Mouse (Mus musculus) CH12.LX (cell line): ENCODE measurements around the gene Mrps18b. TPM values are rescaled to one million over a fixed set of nuclear protein-coding genes. Genes with fewer than 3 reads are reported as not detected.

Experiments
- DNase-seq: peaks from one replicate; pipeline ENCODE4 v3.0.0-alpha.2; 2013; ENCODE audit errors: extremely low read depth
- H3K27ac ChIP-seq: 2 replicates; pipeline ENCODE4 v1.5.1; 2012; ENCODE audit warnings: low read depth, mild to moderate bottlenecking, control low read depth, moderate library complexity; ENCODE audit not compliant: insufficient read depth
- H3K27me3 ChIP-seq: replicated peaks from 2 replicates; pipeline ENCODE3; 2012; ENCODE audit warnings: inconsistent platforms
- H3K36me3 ChIP-seq, 2 experiments: replicated peaks in 1 of 2; 2 replicates each; pipeline versions ENCODE3 to v1.6.1; 2012; ENCODE audit warnings: inconsistent platforms in 1 of 2, low read length in 1 of 2, mild to moderate bottlenecking in 1 of 2, mixed read lengths in 1 of 2, moderate library complexity in 1 of 2; ENCODE audit not compliant: control insufficient read depth in 1 of 2, insufficient read depth in 1 of 2
- H3K4me1 ChIP-seq, 2 experiments: 2 replicates each; pipeline ENCODE4 v1.6.1; 2012; ENCODE audit warnings: inconsistent platforms in 1 of 2, moderate library complexity in 1 of 2; ENCODE audit not compliant: insufficient read depth in 2 of 2, control insufficient read depth in 1 of 2
- H3K4me2 ChIP-seq: 2 replicates; pipeline ENCODE4 v1.6.1; 2012; ENCODE audit warnings: low read depth, mild to moderate bottlenecking, control low read depth; ENCODE audit not compliant: poor library complexity, insufficient read depth, severe bottlenecking
- H3K4me3 ChIP-seq, 3 experiments: fragments of 150-350 bp in 1 of 3; sonication (generic) in 1 of 3; replicated peaks in 1 of 3; 2 replicates each; pipeline versions ENCODE3 to v1.5.1; 2011 to 2012; ENCODE audit warnings: low read depth in 2 of 3, low read length in 2 of 3, mild to moderate bottlenecking in 2 of 3, moderate library complexity in 2 of 3, control low read depth in 1 of 3, improper control_type of control experiment in 1 of 3, inconsistent platforms in 1 of 3, mixed read lengths in 1 of 3; ENCODE audit not compliant: poor library complexity in 1 of 3
- H3K79me2 ChIP-seq: replicated peaks from 2 replicates; pipeline ENCODE4 v1.6.1; 2012; ENCODE audit warnings: mild to moderate bottlenecking, moderate library complexity; ENCODE audit not compliant: control insufficient read depth, poor library complexity, insufficient read depth, severe bottlenecking; ENCODE audit errors: extremely low read depth
- H3K9ac ChIP-seq: 2 replicates; pipeline ENCODE4 v1.6.1; 2012; ENCODE audit warnings: low read depth, mild to moderate bottlenecking, control low read depth, moderate library complexity; ENCODE audit not compliant: insufficient read depth
- H3K9me3 ChIP-seq: replicated peaks from 2 replicates; pipeline ENCODE3; 2012; ENCODE audit warnings: low read length, inconsistent platforms, mixed read lengths
- CHD2 ChIP-seq: IDR thresholded peaks from 2 replicates; pipeline ENCODE4 v1.6.1; 2011; ENCODE audit warnings: low read length, improper control_type of control experiment
- CTCF ChIP-seq, 2 experiments: IDR thresholded peaks in 1 of 2; conservative IDR thresholded peaks in 1 of 2; 2 replicates each; pipeline ENCODE4 v1.5.1; 2011 to 2012; ENCODE audit warnings: low read depth in 2 of 2, low read length in 2 of 2, improper control_type of control experiment in 1 of 2, inconsistent platforms in 1 of 2, mild to moderate bottlenecking in 1 of 2, moderate library complexity in 1 of 2
- ELF1 ChIP-seq: IDR thresholded peaks from 2 replicates; pipeline ENCODE4 v1.6.1; 2014; ENCODE audit warnings: low read depth, mild to moderate bottlenecking, inconsistent platforms, low read length, improper control_type of control experiment
- IRF4 ChIP-seq: IDR thresholded peaks from 2 replicates; pipeline ENCODE4 v1.6.1; 2014; ENCODE audit warnings: low read depth, mild to moderate bottlenecking, inconsistent platforms, low read length, improper control_type of control experiment
- JUN ChIP-seq: IDR thresholded peaks from 2 replicates; pipeline ENCODE4 v1.6.1; 2011; ENCODE audit warnings: low read depth, mild to moderate bottlenecking, low read length, improper control_type of control experiment, moderate library complexity; ENCODE audit not compliant: insufficient read depth
- JUND ChIP-seq: conservative IDR thresholded peaks from 2 replicates; pipeline ENCODE4 v1.6.1; 2011; ENCODE audit warnings: low read depth, low read length, improper control_type of control experiment
- MAFK ChIP-seq: IDR thresholded peaks from 2 replicates; pipeline ENCODE4 v1.6.1; 2011; ENCODE audit warnings: low read length, improper control_type of control experiment; ENCODE audit not compliant: insufficient replicate concordance
- MAZ ChIP-seq: IDR thresholded peaks from 2 replicates; pipeline ENCODE4 v1.6.1; 2012; ENCODE audit warnings: low read depth, mild to moderate bottlenecking, inconsistent platforms, low read length, improper control_type of control experiment, moderate library complexity
- MEF2A ChIP-seq: IDR thresholded peaks from 2 replicates; pipeline ENCODE4 v1.6.1; 2014; ENCODE audit warnings: low read depth, mild to moderate bottlenecking, inconsistent platforms, low read length, improper control_type of control experiment, borderline replicate concordance
- PAX5 ChIP-seq: IDR thresholded peaks from 2 replicates; pipeline ENCODE4 v1.6.1; 2012; ENCODE audit warnings: low read length, inconsistent platforms, mixed read lengths
- POLR2A ChIP-seq: IDR thresholded peaks from 2 replicates; pipeline ENCODE4 v1.6.1; 2011; ENCODE audit warnings: low read depth, mild to moderate bottlenecking, improper control_type of control experiment, low read length
- POLR2AphosphoS2 ChIP-seq: IDR thresholded peaks from 2 replicates; pipeline ENCODE4 v1.6.1; 2011; ENCODE audit warnings: low read depth, low read length, improper control_type of control experiment
- RCOR1 ChIP-seq: conservative IDR thresholded peaks from 2 replicates; pipeline ENCODE4 v1.6.1; 2012; ENCODE audit warnings: low read depth, mild to moderate bottlenecking, inconsistent platforms, low read length, improper control_type of control experiment
- SIN3A ChIP-seq: IDR thresholded peaks from 2 replicates; pipeline ENCODE4 v1.6.1; 2012; ENCODE audit warnings: low read length, improper control_type of control experiment, inconsistent platforms
- TBP ChIP-seq: conservative IDR thresholded peaks from 2 replicates; pipeline ENCODE4 v1.6.1; 2011; ENCODE audit warnings: low read depth, low read length, improper control_type of control experiment
- UBTF ChIP-seq: IDR thresholded peaks from 2 replicates; pipeline ENCODE4 v1.6.1; 2012; ENCODE audit warnings: low read depth, mild to moderate bottlenecking, inconsistent platforms, low read length, improper control_type of control experiment, moderate library complexity
- dilution Hi-C: fragments of 300-500 bp; cut with MboI; formaldehyde crosslinking; loops from 2 replicates; pipeline ENCODE4 v1.14.3; 2020; ENCODE audit warnings: low sequenced_read_pairs; ENCODE audit not compliant: extremely low pct_unique_long_range_greater_than_20kb, extremely low pct_ligation_motif_present
- in situ Hi-C: fragments of 300-500 bp; cut with MboI; formaldehyde crosslinking; loops from 3 replicates; pipeline ENCODE4 v1.14.3; 2019; ENCODE audit warnings: low sequenced_read_pairs, low pct_ligation_motif_present, low pct_unique_long_range_greater_than_20kb, mixed read lengths
- polyA plus RNA-seq: library from polyadenylated mRNA; unstranded; fragments of >175 nt; gene quantifications from 2 replicates; pipeline ENCODE4 v1.2.1, GENCODE M21; 2012; ENCODE audit warnings: low read depth; ENCODE audit not compliant: insufficient read length
- total RNA-seq, 2 experiments: library from RNA; depleted of rRNA; stranded (reverse); fragments of 300-350 nt in 1 of 2; fragments of >200 nt in 1 of 2; gene quantifications; 2 replicates each; pipeline ENCODE4 v1.2.3; 2012 to 2014

Mrps18b gene
- total and polyA plus RNA-seq, 3 experiments: 108 to 172 (median 148) TPM

DNA sequence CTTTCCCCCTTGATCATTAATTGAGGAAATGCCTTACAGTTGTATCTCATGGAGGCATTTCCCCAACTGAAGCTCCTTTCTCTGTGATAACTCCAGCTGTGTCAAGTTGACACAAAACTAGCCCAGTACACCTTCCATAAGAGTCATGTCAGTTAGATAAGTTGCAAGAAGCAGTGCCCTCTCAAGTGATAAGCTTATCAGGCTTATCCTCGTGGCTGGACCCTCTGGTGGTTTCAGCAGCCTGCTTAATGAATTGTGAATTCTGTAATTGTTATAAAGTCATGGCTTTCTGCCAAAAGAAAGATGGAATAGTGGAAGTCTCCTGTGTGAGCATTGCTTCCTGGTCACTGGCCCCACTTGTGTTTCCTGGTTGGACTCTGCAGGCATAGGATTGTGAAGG is 11.3 kb upstream of the Mrps18b start:
- H3K9ac ChIP-seq: no peak overlapping the region
- no peak for DNase-seq
- no peak overlapping the region for H3K4me3 ChIP-seq
- dilution Hi-C loops: no loop called here
- no peak for TF ChIP-seq ELF1
- TF ChIP-seq UBTF: no peak
- TF ChIP-seq RCOR1: no peak
- no peak for TF ChIP-seq JUND
- TF ChIP-seq POLR2AphosphoS2: no peak
- no peak for TF ChIP-seq MEF2A
- TF ChIP-seq CHD2: no peak
- no peak for TF ChIP-seq SIN3A
- TF ChIP-seq PAX5: no peak
- TF ChIP-seq IRF4: no peak
- TF ChIP-seq, all 38 proteins: peak for 0
- Histone ChIP-seq H3K27ac (no peak overlapping the region), H3K4me1 (peaks cover 0 to 14% of the 10 kb centered on the region in 2 experiments; a peak in 2 of 4 replicates), H3K79me2 (peaks cover 3% of the 10 kb centered on the region), H3K9me3 (no peaks in the 10 kb centered on the region), H3K27me3 (no peaks in the 10 kb centered on the region), H3K36me3 (peaks cover 76 to 84% of the 10 kb centered on the region in 2 experiments), H3K4me2 (no peak overlapping the region)
- in situ Hi-C loops: no loop called here

DNA sequence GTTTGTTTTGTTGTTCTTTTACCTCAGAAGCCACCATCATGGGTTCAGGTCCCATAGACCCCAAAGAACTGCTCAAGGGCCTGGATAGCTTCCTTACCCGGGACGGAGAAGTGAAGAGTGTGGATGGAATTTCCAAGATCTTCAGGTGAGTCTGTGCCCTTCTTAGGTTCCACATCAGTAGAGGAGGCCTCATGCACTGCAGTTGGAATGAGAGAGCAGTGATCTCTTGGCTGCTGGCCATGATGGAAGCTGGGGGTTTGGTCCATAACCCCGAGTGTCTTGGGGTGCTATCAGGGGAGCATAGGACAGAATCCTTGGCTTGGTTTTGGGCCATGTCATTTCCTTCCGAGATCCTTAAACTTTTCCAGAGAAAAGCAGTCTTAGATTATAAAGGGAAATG is 7.1 kb upstream of the Mrps18b start:
- peak; percentile 24; the same call in 1 of the 2 replicates for TF ChIP-seq POLR2A
- TF ChIP-seq CTCF (conservative IDR thresholded peaks at IDR 0.05 in 1 of 2, IDR thresholded peaks at IDR 0.05 in 1 of 2; ENCODE audit: low read depth in 2 of 2, low read length in 2 of 2): no peak
- TF ChIP-seq CHD2: no peak
- no peak for TF ChIP-seq MAZ
- no peak for TF ChIP-seq IRF4
- TF ChIP-seq TBP: no peak
- no peak for TF ChIP-seq MAFK
- TF ChIP-seq JUN: no peak
- no peak for TF ChIP-seq RCOR1
- H3K4me1 ChIP-seq: peaks cover 6 to 47% of the 10 kb centered on the region in 2 experiments; a peak in 3 of 4 replicates
- no peak overlapping the region for H3K27ac ChIP-seq
- DNase-seq: no peak
- no peaks in the 10 kb centered on the region for H3K9me3 ChIP-seq
- dilution Hi-C loops: no loop called here
- H3K27me3 ChIP-seq: no peaks in the 10 kb centered on the region
- no peak overlapping the region for H3K4me2 ChIP-seq
- no peak overlapping the region for H3K4me3 ChIP-seq
- H3K36me3 ChIP-seq: peaks cover 50 to 81% of the 10 kb centered on the region in 2 experiments
- no peak overlapping the region for H3K9ac ChIP-seq
- peaks cover 15% of the 10 kb centered on the region for H3K79me2 ChIP-seq
- in situ Hi-C loops: no loop called here
